Mouse (Mus musculus) CH12.LX (cell line): Measurements from ENCODE around the gene Dlx3.

Experiments used
- CTCF ChIP-seq, 2 experiments: IDR thresholded peaks in 1 of 2; conservative IDR thresholded peaks in 1 of 2; 2 replicates each; pipeline ENCODE4 v1.5.1; 2011 to 2012; ENCODE audit warnings: low read depth in 2 of 2, low read length in 2 of 2, improper control_type of control experiment in 1 of 2, inconsistent platforms in 1 of 2, mild to moderate bottlenecking in 1 of 2, moderate library complexity in 1 of 2
- ELF1 ChIP-seq: IDR thresholded peaks from 2 replicates; pipeline ENCODE4 v1.6.1; 2014; ENCODE audit warnings: low read depth, mild to moderate bottlenecking, inconsistent platforms, low read length, improper control_type of control experiment
- GABPA ChIP-seq: IDR thresholded peaks from 2 replicates; pipeline ENCODE4 v1.6.1; 2012; ENCODE audit warnings: low read depth, low read length, improper control_type of control experiment, inconsistent platforms; ENCODE audit not compliant: insufficient replicate concordance
- KAT2A ChIP-seq: IDR thresholded peaks from 2 replicates; pipeline ENCODE4 v1.6.1; 2012; ENCODE audit warnings: low read length, improper control_type of control experiment, inconsistent platforms; ENCODE audit not compliant: insufficient replicate concordance
- MXI1 ChIP-seq: IDR thresholded peaks from 2 replicates; pipeline ENCODE4 v1.6.1; 2011; ENCODE audit warnings: mild to moderate bottlenecking, low read depth, low read length, improper control_type of control experiment
- POLR2A ChIP-seq: IDR thresholded peaks from 2 replicates; pipeline ENCODE4 v1.6.1; 2011; ENCODE audit warnings: low read depth, mild to moderate bottlenecking, improper control_type of control experiment, low read length
- UBTF ChIP-seq: IDR thresholded peaks from 2 replicates; pipeline ENCODE4 v1.6.1; 2012; ENCODE audit warnings: low read depth, mild to moderate bottlenecking, inconsistent platforms, low read length, improper control_type of control experiment, moderate library complexity

GRCm38 (mm10) chr11:95110081-95110480 is 9.8 kb upstream of the Dlx3 start:
- TF ChIP-seq ELF1 (no peak), CTCF (conservative IDR thresholded peaks at IDR 0.05 in 1 of 2, IDR thresholded peaks at IDR 0.05 in 1 of 2; ENCODE audit: low read depth in 2 of 2, low read length in 2 of 2) (no peak), KAT2A (no peak), MXI1 (no peak), POLR2A (no peak), GABPA (no peak), UBTF (no peak)
